Mouse (Mus musculus): Measurements from ENCODE around the gene Padi3. TPM values are rescaled to one million over a fixed set of nuclear protein-coding genes. Genes with fewer than 3 reads are reported as not detected.

Padi3 gene
- total RNA-seq, 1 experiment from 2014 or later, result not detected

Other genes starting within 250 kb of the Padi3 start
- 13.1 and 15.3 TPM in 2 replicates for gene Arhgef10l, start 144.6 kb downstream of the Padi3 start, total RNA-seq (2021)
- gene Rcc2, start 110.1 kb downstream of the Padi3 start, total RNA-seq (2021), result 71.3 and 74.2 TPM in 2 replicates
- not detected in 2 replicates for gene Padi6, start 68.0 kb downstream of the Padi3 start, total RNA-seq (2021)
- 0.75 and 0.85 TPM in 2 replicates for gene Padi4, start 36.4 kb downstream of the Padi3 start, total RNA-seq (2021)
- not detected in 2 replicates for gene Padi1, start 35.1 kb upstream of the Padi3 start, total RNA-seq (2021)
- gene Padi2, start 95.7 kb upstream of the Padi3 start, total RNA-seq (2021), result 1.3 and 1.9 TPM in 2 replicates
- gene Sdhb, start 150.6 kb upstream of the Padi3 start, total RNA-seq (2021), result 699 and 754 TPM in 2 replicates
- 28.7 and 37.1 TPM in 2 replicates for gene Atp13a2, start 176.2 kb upstream of the Padi3 start, total RNA-seq (2021)
- 26.0 and 28.6 TPM in 2 replicates for gene Mfap2, start 199.8 kb upstream of the Padi3 start, total RNA-seq (2021)
- 7.1 and 9.8 TPM in 2 replicates for gene Crocc, start 249.9 kb upstream of the Padi3 start, total RNA-seq (2021)